Mouse (Mus musculus): ENCODE measurements around the gene Exo1.

Gene Exo1

GRCm38 (mm10) chr1:175950851-175951250 is 70.5 kb downstream of the Exo1 start:
- DNase-seq (ENCODE audit: low read depth, low spot score), result no peak

DNA sequence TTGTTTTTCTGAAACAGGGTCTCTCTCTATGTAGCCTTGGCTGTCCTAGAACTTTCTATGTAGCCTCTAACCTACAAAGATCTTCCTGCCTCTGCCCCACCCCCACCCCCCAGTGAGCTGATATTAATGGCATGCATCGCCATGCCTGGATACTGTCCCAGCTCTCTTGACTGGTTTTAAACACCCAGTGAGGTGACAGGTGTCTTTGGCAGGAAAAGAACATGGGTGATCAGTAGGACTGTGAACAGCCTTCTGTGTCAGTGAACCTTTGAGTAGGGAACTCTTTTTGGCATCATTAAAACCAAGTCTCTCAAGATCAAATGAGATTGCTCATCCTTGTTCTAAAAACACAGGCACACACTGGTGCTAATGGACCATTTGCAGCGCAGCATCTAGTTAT is 81.4 kb downstream of the Exo1 start:
- no peak for DNase-seq (ENCODE audit: low read depth, low spot score)
